Mouse (Mus musculus): ENCODE data around the gene Mrap2. TPM values are rescaled to one million over a fixed set of nuclear protein-coding genes. Genes with fewer than 3 reads are reported as not detected.

The Mrap2 gene
- polyA plus RNA-seq, 1 experiment: 4.6 TPM

DNA sequence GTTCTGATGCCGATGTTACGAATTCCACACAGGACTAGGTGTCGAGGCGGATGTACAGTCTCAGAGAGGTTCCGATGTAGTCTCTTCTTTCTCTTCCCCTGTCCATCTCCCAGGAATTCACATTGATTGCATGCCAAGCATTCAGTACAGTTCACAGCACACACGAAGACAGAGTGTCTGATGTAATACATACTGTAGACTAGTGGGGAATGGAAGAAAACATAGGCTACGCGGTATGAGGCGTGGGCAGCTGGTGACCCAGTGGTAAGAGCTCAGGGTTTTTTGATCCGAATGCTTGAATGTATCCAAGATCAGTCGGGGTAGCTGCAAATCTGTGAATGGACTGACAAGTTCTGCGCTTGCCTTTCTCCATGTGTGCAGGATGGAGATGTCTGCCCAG, 25.0 kb downstream of the Mrap2 start:
- Histone ChIP-seq H3K27ac (ENCODE audit: insufficient read depth, low read length) (no peak overlapping the region), H3K4me1 (ENCODE audit: control insufficient read depth, insufficient read depth, low read length) (no peaks in the 10 kb centered on the region), H3K4me3 (ENCODE audit: insufficient read depth, low read length) (no peak overlapping the region)
- no peak for TF ChIP-seq POLR2A (IDR thresholded peaks at IDR 0.05; ENCODE audit: extremely low read depth, insufficient read depth, low read length)
- no peak for TF ChIP-seq CTCF (IDR thresholded peaks at IDR 0.05; ENCODE audit: extremely low read depth, insufficient read depth, low read length)

- no peaks in the 10 kb centered on the region for H3K4me1 ChIP-seq (ENCODE audit: control insufficient read depth, insufficient read depth, low read length)
- no peak for TF ChIP-seq CTCF (IDR thresholded peaks at IDR 0.05; ENCODE audit: extremely low read depth, insufficient read depth, low read length)
- no peak for TF ChIP-seq POLR2A (IDR thresholded peaks at IDR 0.05; ENCODE audit: extremely low read depth, insufficient read depth, low read length)
- no peak overlapping the region for H3K27ac ChIP-seq (ENCODE audit: insufficient read depth, low read length)
- no peak overlapping the region for H3K4me3 ChIP-seq (ENCODE audit: insufficient read depth, low read length)
These were observed 26.8 kb downstream of the Mrap2 start for GRCm38 (mm10) chr9:87170891-87171290.

GRCm38 (mm10) chr9:87171517-87171916, 27.4 kb downstream of the Mrap2 start:
- Histone ChIP-seq H3K27ac (ENCODE audit: insufficient read depth, low read length) (no peak overlapping the region), H3K4me1 (ENCODE audit: control insufficient read depth, insufficient read depth, low read length) (no peaks in the 10 kb centered on the region)

GRCm38 (mm10) chr9:87178534-87178933, 34.4 kb downstream of the Mrap2 start:
- no peaks in the 10 kb centered on the region for H3K4me1 ChIP-seq (ENCODE audit: control insufficient read depth, insufficient read depth, low read length)
- no peak overlapping the region for H3K4me3 ChIP-seq (ENCODE audit: insufficient read depth, low read length)
- no peak overlapping the region for H3K27ac ChIP-seq (ENCODE audit: insufficient read depth, low read length)
- TF ChIP-seq POLR2A (IDR thresholded peaks at IDR 0.05; ENCODE audit: extremely low read depth, insufficient read depth, low read length) (no peak), CTCF (IDR thresholded peaks at IDR 0.05; ENCODE audit: extremely low read depth, insufficient read depth, low read length) (no peak)

More at GRCm38 (mm10) chr9:87171517-87171916, 27.4 kb downstream of the Mrap2 start:
- no peak overlapping the region for H3K4me3 ChIP-seq (ENCODE audit: insufficient read depth, low read length)
- no peak for TF ChIP-seq CTCF (IDR thresholded peaks at IDR 0.05; ENCODE audit: extremely low read depth, insufficient read depth, low read length)
- no peak for TF ChIP-seq POLR2A (IDR thresholded peaks at IDR 0.05; ENCODE audit: extremely low read depth, insufficient read depth, low read length)

- Histone ChIP-seq H3K4me1 (ENCODE audit: control insufficient read depth, insufficient read depth, low read length) (no peaks in the 10 kb centered on the region; the same call in 1 of the 2 replicates), H3K4me3 (ENCODE audit: insufficient read depth, low read length) (no peak overlapping the region), H3K27ac (ENCODE audit: insufficient read depth, low read length) (no peak overlapping the region)
- TF ChIP-seq POLR2A (IDR thresholded peaks at IDR 0.05; ENCODE audit: extremely low read depth, insufficient read depth, low read length) (no peak), CTCF (IDR thresholded peaks at IDR 0.05; ENCODE audit: extremely low read depth, insufficient read depth, low read length) (no peak)
These were observed 38.1 kb downstream of the Mrap2 start for GRCm38 (mm10) chr9:87182231-87182630.

- no peak overlapping the region for H3K4me3 ChIP-seq (ENCODE audit: insufficient read depth, low read length)
- TF ChIP-seq POLR2A (IDR thresholded peaks at IDR 0.05; ENCODE audit: extremely low read depth, insufficient read depth, low read length) (no peak), CTCF (IDR thresholded peaks at IDR 0.05; ENCODE audit: extremely low read depth, insufficient read depth, low read length) (no peak)
- H3K4me1 ChIP-seq (ENCODE audit: control insufficient read depth, insufficient read depth, low read length): no peaks in the 10 kb centered on the region; the same call in 1 of the 2 replicates
- H3K27ac ChIP-seq (ENCODE audit: insufficient read depth, low read length): no peak overlapping the region
These were observed 43.2 kb downstream of the Mrap2 start for GRCm38 (mm10) chr9:87187336-87187735.

DNA sequence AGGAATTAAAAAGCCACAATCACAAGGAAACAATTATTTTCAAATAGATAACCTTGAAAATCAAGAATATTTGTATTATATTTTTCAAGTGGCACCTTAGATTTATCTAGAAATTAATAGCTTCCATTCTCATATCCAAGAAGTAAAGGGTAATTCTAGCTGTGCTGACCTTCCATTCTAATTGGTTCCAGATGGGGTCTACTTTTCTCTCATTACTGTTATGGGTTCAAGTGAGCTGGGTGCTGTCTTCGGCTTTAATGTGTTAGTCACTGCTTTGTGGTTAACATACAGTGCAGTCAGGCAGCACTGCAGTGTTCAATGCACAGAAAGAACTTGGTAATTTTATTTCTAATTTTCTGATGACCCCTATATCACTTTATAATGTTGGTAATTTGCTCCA, 49.6 kb downstream of the Mrap2 start:
- no peaks in the 10 kb centered on the region for H3K4me1 ChIP-seq (ENCODE audit: control insufficient read depth, insufficient read depth, low read length)
- no peak for TF ChIP-seq CTCF (IDR thresholded peaks at IDR 0.05; ENCODE audit: extremely low read depth, insufficient read depth, low read length)
- no peak for TF ChIP-seq POLR2A (IDR thresholded peaks at IDR 0.05; ENCODE audit: extremely low read depth, insufficient read depth, low read length)
- H3K27ac ChIP-seq (ENCODE audit: insufficient read depth, low read length): no peak overlapping the region
- H3K4me3 ChIP-seq (ENCODE audit: insufficient read depth, low read length): no peak overlapping the region

DNA sequence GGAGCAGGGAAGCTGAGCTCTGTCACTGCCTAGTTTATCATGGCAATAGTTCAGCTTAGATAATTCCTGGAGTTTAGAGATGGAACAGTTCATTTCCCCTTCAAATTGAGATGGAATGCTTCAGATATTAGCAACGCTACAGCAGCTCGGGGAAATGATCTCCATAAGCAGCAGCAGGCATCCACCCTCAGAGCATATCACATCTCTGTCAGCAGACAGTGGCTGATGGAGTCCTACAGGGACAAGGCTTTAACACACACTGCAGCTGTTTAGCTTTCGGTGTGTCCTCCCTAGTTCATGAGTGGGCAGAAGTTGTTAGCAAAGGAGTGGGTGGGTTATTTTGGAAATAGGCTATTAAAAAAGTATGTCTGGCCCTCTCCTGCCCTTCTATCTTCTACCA, 53.2 kb downstream of the Mrap2 start:
- H3K4me3 ChIP-seq (ENCODE audit: insufficient read depth, low read length): no peak overlapping the region

DNA sequence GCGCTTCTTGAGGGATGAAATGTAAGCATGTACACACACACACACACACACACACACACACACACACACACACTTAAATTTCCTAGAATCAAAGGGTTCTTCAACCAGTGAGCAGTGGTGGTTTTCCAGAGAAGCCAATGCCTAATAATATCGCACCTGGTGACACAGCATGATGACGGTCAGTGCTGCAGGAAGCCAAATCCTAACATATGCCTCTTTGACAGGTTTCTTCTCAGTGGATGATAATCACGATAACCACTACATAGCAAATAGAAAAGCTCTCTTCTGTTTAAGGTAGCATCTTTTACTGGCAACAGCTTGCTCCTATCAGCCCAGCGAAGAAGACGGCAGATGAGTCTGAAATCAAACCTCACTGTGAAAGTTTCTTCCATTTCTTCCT, 53.9 kb downstream of the Mrap2 start:
- no peak overlapping the region for H3K4me3 ChIP-seq (ENCODE audit: insufficient read depth, low read length)
- peaks cover 5% of the 10 kb centered on the region; the same call in 1 of the 2 replicates for H3K4me1 ChIP-seq (ENCODE audit: control insufficient read depth, insufficient read depth, low read length)
- H3K27ac ChIP-seq (ENCODE audit: insufficient read depth, low read length): no peak overlapping the region; the same call in 1 of the 2 replicates
- TF ChIP-seq CTCF (IDR thresholded peaks at IDR 0.05; ENCODE audit: extremely low read depth, insufficient read depth, low read length): no peak
- no peak for TF ChIP-seq POLR2A (IDR thresholded peaks at IDR 0.05; ENCODE audit: extremely low read depth, insufficient read depth, low read length)

More for the DNA sequence above, 53.2 kb downstream of the Mrap2 start:
- Histone ChIP-seq H3K27ac (ENCODE audit: insufficient read depth, low read length) (no peak overlapping the region), H3K4me1 (ENCODE audit: control insufficient read depth, insufficient read depth, low read length) (peaks cover 5% of the 10 kb centered on the region; the same call in 1 of the 2 replicates)
- TF ChIP-seq POLR2A (IDR thresholded peaks at IDR 0.05; ENCODE audit: extremely low read depth, insufficient read depth, low read length): no peak
- TF ChIP-seq CTCF (IDR thresholded peaks at IDR 0.05; ENCODE audit: extremely low read depth, insufficient read depth, low read length): no peak

DNA sequence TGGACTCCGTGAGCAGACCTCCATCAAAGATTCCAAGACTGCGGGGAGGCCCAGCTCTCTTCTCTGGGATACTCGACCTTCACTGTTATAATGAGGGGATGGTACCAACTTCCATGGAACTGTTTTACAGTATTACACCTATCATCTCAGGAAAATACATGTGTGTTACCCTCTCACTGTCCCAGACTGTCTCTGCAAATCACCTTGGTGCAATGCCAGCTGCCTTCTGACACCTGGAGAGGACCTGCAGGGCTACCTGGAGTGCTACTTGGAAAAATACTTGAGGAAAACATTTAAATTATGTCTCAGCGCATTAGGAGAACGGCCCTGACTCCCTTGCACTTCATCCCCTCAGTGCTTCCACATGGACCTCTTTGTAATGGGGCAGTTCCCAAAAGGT, 56.3 kb downstream of the Mrap2 start:
- Histone ChIP-seq H3K27ac (ENCODE audit: insufficient read depth, low read length) (no peak overlapping the region), H3K4me1 (ENCODE audit: control insufficient read depth, insufficient read depth, low read length) (peaks cover 5% of the 10 kb centered on the region; the same call in 1 of the 2 replicates)
- TF ChIP-seq CTCF (IDR thresholded peaks at IDR 0.05; ENCODE audit: extremely low read depth, insufficient read depth, low read length): no peak
- TF ChIP-seq POLR2A (IDR thresholded peaks at IDR 0.05; ENCODE audit: extremely low read depth, insufficient read depth, low read length): no peak

More for the DNA sequence above, 56.3 kb downstream of the Mrap2 start:
- no peak overlapping the region for H3K4me3 ChIP-seq (ENCODE audit: insufficient read depth, low read length)

All from cortical plate, adult 2 months (tissue).